Mouse (Mus musculus) CD4-positive, CD25-positive, alpha-beta regulatory T cell, adult 4 months (primary cell): ENCODE measurements around the gene Slc25a36. TPM values are rescaled to one million over a fixed set of nuclear protein-coding genes. Genes with fewer than 3 reads are reported as not detected.

Source experiments
- ATAC-seq: one replicate; pipeline ENCODE4 v1.8.0; 2017
- polyA plus RNA-seq, 2 experiments: library from polyadenylated mRNA; unstranded; fragments of 100-300 nt; shearing (Covaris generic); gene quantifications; one replicate each; pipeline ENCODE4 v1.2.1; 2017

Gene Slc25a36
- polyA plus RNA-seq, 2 experiments from 2014 or later = 67.5 to 77.7 TPM

DNA sequence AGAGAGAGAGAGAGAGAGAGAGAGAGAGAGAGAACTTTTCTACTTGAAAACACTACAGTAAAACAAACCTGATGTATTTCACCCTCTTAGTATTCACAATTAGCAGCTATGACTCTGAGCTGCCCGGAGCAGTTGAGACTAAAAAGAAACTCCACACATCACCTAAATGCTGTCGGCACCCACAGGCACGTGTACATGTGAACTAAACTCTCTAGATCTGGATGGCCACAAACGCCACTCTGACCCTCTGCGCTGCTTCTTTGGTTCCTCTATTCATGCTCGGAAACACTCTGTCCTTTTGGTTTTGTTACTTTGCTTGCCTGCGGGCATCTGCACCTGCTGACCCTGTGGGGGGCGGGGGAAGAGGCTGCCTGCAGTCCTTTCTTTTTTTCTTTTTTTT, 69.3 kb downstream of the Slc25a36 start:
- ATAC-seq = no peak

DNA sequence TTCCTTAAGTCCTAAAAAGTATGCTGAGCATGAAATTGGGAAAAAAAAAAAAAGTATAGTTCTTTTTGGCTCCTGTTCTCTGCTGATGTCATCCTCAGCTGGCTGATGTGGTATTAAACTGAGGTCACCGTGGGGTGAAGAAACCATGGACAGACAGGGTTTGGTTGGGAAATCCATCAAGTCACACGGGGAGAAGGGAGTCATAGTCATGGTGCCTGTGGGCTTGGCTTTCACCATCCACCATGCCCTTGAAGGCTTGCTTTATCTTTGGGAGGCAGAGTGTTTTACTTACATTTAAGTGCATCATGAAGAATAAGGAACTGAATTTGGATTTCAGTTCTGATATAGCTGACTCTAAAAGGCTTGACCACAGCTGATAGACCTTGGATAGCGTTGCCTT, 72.9 kb downstream of the Slc25a36 start:
- no peak for ATAC-seq

DNA sequence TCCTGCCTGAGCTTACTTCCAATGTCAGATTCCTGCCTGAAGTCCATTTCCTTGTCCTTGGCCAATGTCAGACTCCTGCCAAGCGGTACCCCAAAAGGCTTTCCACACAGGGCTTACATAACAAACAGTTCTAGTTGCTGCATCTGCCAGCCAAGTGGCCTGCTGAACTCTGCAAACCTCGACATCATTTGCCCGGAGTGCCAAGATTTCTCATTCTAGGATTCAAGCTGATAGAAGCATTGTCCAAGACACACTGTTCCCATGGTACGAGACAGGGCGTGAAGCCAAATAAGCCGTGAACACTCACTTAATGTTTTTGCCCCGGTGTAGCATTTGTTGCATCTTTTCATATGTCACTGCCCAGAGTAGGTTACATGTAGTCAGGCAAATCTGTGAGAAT, 74.3 kb downstream of the Slc25a36 start:
- no peak for ATAC-seq

DNA sequence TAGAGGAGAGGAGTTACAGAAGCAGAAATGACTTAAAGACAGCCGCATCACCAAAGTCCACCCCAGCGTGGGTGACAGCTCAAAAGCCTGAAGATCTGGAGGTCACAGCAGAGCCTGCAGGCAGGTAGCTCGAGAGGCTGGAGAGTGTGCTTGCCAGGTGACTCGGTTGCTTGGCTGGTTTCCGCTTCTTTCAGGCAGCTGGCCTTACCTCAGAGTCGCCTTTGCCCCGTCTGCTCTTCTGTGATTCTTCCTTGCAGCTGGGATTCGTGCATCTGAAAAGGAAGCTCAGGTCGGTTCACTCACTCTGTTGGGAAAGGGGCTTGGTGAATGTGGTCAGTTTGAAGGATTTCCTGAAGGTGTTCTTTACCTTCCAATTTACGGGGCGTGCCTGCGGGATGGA, 83.6 kb downstream of the Slc25a36 start:
- no peak for ATAC-seq

DNA sequence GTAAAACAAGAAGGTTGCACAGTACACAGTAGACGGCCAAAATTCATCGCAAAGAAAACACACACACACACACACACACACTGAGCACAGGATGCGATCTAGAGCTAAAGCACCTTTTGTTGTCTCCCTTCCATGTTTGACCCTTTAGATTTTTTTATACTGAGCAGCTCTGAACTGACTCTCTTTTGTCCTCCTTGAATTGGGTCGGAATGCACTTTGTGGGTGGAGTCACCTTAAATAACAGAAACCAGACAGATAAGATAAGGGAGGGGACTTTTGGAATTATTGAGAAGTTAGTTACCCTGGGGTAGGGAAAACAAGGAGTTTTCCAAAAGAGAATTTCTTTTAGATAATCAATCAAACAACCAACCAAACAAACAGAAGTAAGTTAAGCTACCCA, 85.0 kb downstream of the Slc25a36 start:
- ATAC-seq = no peak

Other genes starting within 250 kb of the Slc25a36 start
- gene Pxylp1, start 218.5 kb downstream of the Slc25a36 start, polyA plus RNA-seq = 10 to 100 TPM in 1 of 2 experiments, 1 to 10 TPM in 1; 9.4 to 12.0 TPM
- not detected for gene Spsb4, start 92.3 kb downstream of the Slc25a36 start, polyA plus RNA-seq